Mouse (Mus musculus): ENCODE results near the gene Cd44.

The Cd44 gene

DNA sequence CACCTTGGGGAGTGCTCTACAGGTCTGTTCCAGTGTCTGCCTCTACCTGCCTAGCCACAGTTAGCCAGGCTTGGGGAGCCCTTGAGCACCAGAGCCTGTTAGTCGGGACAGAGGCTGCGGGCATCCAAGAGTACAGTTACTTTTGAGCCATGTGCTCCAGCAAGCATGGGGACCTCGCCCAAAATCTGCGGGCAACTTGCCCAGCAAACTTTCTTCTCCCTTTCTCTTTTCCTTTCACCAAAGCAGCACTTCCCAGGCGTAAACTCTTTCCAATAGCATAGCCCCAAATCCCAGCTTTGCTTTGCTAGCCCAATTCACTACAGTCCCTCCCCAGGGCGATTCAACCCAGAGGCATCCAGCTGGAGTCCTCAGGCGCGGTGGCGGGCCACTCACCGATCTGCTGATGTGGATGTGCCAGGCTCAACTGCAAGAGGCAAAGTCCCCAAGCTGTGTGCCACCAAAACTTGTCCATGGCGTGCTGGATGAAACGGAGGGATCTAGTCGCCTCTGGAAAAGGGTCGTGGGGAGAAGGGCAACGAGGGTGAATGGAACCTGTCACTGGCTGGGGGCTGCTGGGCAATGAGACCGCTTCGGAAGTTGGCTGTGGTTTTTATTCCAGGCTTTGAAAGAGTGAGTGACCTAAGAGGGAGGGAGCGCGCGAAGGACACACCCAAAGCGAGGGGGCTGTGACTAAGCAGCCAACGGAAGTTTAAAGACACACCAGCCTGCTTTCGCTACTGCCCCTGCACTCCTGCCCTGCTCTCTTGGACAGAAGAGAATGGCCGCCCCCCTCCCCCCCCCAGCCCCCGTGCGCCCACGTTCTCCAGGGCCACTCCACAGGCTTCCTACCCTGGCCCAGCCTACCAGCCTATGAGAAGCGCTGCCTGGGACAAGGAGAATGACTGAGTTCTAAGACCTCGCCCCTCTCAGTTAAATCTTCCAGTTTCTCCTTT is at the start of gene Cd44:
TSS of gene Cd44 (minus strand) at position 791 of the 953 bp plus-strand sequence.
- DNase-seq (ENCODE audit: low spot score), result peak; percentile 53

DNA sequence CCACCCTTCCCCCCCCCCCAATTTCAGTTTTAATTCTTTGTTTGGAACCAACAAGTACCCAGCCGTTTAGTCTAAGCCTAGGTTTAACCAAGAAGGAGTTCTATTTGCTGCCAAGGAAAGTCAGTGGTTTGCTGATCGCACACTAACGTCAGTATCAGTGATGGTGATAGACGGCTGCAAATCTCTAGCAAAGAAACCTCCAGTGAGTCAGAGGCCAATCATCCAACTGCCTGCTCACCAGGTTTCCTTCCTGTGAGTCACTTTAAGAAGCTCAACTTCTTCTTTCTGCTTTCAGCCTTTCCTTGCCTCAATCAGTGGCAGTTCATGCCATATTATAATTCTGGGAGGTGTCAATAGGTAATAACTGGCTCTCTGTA is 47.0 kb upstream of the Cd44 start:
- no peak for DNase-seq (ENCODE audit: low spot score)

DNA sequence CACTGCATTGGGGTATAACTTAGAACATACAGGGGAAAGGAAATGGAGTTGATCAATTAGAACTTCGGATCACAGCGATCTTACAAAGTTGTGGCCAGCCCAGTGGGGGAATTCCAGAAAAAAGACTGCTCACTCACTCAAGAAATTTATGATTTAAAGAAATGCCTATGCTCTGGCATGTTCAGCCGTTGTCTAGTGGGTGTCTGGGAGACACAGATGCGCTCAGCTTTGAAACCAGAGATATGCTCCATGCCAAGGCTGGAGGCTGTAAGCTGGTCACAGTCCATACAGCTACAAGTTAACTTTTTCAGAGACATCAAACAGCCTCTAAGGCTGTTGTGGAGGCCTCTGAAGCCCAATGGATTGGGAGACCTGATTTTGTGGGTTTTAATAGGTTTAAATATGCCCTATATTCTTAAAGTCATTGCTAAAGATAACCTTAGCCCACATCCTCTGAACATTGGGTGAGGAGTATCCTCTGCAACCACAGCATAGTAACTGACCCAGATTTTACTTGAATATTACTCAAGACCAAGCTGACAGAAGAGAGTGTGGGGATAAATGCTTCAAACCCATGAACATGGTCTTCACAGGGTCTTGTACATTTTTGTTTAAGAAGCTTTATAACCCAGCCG is 46.5 kb upstream of the Cd44 start:
- DNase-seq (ENCODE audit: low spot score), result no peak

DNA sequence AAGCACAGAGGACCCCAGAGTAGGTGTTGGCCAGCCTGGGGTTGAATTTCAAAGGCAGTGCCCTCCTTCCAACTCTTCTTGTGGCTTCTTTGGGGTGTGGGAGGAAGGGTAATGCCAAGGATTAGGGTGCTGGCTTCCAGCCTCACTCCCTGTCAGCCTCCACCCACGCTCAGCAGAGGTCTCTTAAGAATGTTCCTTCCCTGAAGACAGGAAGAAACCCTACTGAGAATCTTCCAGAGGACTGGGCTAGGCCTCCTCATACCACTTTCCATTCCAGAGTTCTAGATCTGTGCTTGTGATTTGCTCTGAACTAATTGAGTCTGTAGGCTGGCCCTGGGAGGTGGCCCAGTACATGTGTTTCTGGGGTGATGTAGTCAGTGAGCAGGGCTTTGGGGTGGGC is 43.6 kb upstream of the Cd44 start:
- DNase-seq (ENCODE audit: low spot score), result no peak

DNA sequence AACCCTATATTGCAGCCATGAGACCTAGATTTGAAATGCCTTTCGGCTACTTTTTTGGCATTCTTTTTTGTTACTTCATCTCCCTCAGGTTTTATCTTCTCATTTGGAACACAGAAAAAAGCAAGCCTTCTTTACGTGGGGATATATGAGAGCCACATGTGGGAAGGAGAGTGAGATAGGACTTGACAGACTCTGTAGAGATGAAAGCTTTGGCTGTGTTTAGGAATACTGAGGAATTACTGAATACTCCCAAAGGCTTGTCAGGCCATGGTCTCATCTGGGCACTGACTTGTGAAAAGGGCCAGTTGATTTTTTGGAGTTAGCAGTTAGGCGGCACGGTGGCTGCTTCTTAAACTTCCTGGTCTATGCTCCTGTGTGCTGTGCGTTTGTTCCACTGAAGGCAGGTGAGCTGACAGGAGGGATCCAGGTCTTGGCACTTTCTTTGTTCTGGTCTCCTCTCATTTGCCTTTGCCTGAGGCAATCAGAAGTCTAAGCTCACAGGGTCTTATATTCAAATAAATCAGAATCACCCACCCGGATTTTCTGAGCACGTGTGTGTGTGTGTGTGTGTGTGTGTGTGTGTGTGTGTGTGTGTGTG is 43.0 kb upstream of the Cd44 start:
- DNase-seq (ENCODE audit: low spot score), result no peak

DNA sequence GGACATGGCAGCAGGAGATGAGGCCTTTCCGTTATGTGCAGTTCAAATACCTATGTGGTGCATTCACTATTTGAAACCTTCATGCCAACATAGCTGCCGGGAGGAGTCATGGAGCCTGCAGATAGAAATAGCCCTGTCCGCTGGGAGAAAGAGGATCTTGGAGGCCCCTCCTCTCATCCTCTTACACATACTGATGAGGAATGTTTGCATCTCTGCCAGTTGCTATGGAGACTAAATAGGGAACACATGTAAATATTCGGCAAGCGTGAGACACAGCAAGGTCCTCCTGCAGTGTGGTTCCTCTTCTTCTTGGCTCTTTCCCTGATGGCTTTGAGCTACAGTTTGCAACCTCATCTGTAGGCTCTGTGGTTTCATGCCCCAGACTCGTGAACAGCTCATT is 42.5 kb upstream of the Cd44 start:
- DNase-seq (ENCODE audit: low spot score), result no peak

DNA sequence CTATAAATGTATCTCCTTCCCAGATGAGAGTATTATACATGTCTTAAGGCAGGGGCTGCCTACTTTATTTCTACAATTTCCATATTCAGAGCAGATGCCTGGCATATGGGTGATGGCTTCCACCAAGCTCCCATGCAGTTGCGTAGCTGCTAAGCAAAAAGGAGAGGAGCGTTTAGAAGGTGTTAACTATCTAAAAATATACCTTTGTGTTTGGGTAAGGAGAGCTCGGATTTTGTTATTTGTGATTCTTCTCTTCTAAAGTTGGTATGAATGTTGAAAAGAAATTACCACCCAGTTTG is 41.3 kb upstream of the Cd44 start:
- no peak for DNase-seq (ENCODE audit: low spot score)

DNA sequence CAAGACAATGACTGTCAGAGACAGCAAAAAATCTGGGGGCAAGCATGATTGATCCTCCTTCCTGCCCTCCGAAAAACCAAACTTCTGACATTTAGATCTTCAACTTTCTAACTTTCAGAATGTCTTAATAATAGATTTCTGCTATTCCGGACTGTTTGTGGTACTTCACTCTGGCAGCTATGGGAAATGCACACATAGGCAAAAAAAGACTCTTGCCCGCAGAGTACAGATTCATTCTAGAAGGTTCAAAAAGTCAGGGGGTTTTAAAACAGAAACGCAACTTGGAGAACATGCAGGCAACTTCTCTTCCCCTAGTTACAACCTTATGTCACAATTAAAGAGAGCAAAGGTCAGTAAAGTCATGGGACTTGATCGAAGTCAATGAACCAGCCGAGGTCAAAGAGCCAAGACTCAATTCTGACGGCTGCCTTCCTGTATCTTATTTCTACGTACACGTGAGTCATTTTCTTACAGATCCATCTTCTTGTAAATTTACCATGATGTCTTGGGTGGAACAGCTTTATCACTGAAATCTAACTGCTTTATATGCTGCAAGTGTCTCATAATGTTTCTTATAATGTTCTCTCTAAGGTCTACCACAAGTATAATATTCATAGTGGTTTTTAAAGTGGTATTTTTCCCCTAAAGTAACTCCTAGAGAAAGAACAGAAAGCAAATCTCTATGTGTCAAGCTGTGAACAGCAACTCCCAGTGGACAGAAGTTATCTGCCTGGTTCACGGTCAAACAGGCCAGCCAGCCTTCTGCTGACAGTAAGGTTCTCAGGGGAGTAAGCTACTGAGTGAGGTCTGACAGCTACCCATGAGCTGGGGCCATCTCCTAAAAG is 40.7 kb upstream of the Cd44 start:
- no peak for DNase-seq (ENCODE audit: low spot score)

DNA sequence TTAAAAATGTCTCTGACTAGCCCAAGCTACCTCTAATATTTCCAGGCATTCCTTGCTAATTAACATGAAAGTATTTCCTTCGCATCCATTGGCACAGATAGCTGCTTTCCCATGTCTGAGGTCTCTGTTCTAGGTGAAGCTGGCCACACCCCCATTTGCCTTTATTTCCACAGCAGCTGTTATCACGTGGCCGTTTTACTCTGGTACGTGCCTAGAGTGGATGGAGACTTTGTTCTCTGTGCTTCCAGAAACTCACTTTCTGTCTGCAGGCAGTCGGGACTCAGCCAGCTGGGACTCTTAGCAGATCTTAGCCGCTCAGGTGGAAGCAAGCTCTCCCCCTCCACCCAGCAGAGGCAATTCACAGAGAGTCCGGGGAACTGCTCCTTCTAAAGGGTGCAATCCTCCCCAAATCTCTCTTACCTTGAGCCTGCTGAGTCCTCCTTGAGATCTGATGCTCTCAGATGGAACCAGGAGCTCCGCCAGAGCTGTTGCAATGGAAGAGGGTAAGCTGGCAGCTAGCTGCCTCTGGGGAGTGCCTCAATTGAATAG is 39.4 kb upstream of the Cd44 start:
- no peak for DNase-seq (ENCODE audit: low spot score)

DNA sequence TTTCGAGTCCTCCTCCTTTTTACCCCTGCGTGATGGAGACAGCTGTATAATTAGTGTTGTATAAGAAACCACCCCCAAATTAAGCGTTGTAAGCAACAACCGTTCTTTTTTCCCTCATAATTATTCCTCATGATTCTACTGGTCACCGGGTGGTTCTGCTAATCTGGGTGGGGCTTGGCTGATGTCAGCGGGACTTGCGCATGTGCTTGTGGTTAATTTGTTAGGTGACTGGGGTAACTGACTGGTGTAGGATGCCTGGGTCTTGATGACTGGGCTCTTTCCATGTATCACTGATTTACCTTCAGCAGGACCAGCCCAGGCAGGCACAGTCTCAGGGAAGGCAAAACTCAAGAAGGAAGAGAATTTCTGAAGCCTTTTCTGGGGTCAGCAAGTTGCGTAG is 38.7 kb upstream of the Cd44 start:
- DNase-seq (ENCODE audit: low spot score), result no peak

DNA sequence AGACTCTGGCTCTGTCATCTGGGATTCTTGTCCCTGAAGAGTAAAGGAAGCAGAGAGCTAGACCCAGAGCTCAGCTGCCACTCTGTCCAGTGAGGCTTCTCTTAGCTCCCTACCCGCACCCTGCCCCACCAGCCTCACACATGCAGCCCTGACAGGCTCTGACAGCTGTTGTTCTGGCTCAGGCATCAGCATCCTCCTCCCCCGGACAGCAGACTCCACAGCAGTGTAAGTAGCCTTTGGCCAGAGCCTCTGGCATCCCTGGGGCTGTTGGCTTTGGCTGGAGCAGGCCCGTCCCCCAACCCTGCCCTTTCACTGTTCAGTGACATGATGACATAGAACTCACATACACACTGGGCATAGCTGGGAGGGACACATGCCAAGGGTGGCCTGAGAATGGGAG is 35.4 kb upstream of the Cd44 start:
- DNase-seq (ENCODE audit: low spot score), result no peak

DNA sequence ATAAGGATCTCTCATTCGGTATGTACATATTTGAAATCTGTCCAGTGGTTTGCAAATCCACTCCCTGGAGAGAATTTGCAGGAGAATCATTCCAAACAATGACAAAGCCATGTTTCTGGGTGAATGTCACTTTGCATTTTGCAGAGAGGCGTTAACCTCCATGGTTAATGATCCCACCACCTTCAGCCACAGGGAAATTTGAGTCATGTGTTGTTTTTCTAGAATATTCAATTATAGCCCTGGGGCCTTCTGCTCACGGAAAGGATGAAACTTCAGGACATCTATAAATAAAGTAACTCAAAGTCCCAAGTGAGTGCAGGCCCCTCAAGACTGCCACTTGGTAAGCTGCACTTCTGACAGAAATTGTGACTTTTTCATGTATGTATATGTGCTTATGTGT is 33.4 kb upstream of the Cd44 start:
- DNase-seq (ENCODE audit: low spot score), result no peak

DNA sequence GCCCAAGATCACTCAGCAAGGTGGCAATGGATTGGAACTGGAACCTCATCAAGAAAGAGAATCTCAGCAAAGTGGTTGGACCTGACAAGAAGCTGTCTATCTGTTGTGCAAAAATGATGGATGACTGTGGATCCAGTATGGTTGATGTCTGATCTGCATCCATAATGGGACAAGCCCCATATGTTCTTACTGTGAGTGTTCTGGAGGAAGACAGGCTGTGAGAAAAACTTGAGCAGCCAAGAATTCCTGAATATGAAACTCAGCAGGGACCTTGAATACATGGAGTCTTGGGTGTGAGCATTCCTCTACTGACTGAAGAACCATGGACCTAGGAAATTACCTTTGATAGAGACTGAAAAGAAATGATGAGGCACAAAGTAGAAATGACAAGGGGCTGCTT is 32.3 kb upstream of the Cd44 start:
- no peak for DNase-seq (ENCODE audit: low spot score)

DNA sequence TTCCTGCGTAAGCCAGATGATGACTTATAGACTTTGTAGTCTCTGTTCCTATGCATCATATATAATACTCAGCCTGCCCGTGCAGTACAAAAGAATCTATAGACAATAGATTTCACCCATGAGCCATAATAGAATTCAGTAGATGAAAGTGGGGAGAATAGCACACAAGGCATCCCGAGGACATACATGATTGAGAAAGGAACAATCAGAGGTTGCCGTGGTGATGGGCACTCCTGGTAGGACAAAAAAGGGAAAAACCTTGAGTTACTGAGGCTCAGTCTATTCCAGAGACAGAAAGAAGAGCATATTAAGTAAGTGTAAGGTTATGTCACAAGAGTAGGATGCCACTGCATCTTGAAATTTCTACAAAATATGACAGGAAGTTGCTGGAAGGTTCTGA is 31.7 kb upstream of the Cd44 start:
- DNase-seq (ENCODE audit: low spot score), result no peak

DNA sequence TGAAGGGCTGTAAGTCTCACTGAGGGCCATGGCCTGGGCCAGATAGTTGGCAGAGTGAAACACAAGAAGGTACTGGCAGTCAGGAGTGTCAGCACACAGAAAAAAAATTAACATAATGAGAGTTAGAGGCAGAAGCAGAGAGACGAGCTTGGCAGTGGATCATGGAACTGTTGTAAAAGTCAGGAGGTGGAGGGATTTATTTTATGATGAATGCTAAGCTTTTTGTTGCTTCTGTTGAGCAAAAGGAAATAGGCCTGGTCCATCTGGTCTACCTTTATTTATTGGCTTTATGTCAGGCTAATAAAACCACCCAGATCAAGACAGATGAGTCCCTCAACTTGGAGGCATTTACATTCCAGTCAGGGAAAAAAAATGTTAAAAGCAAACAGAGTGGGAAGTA is 31.2 kb upstream of the Cd44 start:
- no peak for DNase-seq (ENCODE audit: low spot score)

DNA sequence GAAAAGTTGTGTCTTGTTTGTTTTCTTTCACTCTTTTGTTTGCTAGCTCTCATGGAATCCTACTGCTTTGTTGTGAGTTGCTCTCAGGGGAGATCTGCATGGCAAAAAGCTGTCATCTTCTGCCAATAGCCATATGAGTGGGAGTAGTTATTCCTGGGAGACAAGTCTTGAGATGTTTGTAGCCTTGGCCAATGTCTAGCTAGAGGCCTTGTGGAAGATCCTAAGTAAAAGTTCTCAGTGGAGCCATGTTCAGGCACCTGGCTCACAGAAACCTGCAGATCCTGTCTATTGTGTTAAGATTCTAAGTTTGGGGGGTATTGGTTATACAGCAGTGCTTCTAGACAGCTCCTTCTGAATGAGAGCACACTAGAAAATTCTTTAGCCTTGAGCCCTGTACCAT is 26.7 kb upstream of the Cd44 start:
- DNase-seq (ENCODE audit: low spot score), result no peak

DNA sequence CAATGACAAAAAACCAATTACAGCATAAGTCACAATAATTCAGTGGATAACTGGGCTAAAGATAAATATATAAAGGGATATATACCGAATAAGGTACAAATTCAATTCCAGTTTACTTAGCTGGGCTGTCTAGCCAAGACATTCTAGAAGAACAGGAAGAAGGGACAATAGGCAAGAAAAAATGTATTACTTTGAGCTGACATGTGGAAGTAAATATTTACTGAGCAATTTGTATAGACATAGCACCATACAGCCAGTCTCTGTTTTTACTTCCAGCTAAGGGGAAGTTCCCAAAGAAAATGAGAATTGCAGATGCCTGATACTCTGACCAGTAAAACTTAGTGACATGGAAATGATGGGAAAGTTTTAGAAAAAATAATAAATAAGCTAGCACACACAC is 23.0 kb upstream of the Cd44 start:
- DNase-seq (ENCODE audit: low spot score), result no peak

DNA sequence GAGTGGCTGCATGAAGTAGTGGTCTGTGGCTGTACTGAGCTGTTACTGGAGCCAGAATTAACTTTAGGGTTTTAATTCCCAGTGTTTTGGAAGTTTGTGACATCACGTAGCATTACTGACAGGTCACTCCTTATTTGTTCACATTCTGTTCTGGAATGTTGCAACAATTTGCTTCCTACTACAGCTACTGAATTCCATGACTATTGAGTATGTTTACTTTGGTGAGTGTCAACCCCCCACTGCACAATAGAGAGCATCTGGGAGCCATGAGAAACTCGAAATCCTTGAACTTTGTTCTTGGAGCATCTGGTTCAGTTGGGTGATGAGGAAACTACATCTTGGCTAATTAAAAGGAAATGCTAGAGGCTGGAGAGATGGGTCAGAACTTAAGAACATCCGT is 22.2 kb upstream of the Cd44 start:
- no peak for DNase-seq (ENCODE audit: low spot score)

DNA sequence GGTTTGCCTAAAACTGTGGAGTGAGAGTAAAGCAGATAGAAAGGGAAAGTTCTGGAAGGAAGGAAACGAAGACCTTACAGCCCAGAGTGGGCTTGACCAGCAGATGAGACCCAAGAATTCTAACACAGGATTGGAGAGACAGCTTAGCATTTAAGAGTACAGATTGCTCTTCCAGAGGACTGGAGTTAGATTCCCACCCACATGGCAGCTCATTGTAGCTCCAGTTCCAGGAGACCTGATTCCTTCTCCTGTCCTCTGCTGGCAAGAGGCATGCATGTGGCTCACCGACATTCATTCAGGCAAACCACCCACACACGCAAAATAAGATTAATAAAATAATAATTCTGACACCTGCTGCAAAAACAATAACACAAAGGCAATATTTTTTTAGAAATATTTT is 20.6 kb upstream of the Cd44 start:
- no peak for DNase-seq (ENCODE audit: low spot score)

DNA sequence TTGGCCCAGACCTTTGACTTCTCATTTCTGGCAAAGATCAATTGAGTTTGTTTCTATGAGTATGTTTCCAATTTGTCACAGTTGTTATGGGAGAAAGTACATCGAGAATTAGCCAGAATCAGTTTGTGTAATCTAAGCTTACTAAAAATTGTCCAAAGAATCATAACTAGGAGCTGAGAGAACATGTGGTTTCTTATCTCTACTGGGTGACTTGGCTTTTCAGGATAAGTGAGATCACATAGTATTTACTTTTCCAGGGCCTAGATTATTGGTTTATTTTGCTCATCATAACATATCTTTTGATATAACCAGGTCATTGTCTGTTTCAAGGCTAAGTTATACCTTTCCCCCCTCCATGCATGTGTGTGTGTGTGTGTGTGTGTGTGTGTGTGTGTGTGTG is 16.8 kb upstream of the Cd44 start:
- DNase-seq (ENCODE audit: low spot score), result no peak

DNA sequence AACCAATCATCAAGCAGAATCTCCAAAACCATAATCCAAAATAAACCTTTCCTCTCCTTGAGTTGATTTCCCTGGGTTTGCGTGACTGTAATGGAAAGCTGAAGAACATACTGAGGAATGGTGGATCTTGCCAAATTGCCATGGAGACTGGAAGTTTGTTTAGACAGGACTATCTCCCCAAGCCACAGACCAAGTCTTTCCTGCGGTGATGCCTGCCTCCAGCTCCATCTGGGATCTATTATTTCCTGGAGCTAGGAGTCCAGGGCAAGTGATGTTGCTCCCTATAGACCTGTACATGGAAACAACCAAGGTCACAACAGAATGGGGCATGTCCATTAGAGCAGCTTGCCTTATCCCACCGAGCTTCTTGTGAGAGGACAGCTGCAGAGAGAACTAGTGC is 15.1 kb upstream of the Cd44 start:
- no peak for DNase-seq (ENCODE audit: low spot score)

DNA sequence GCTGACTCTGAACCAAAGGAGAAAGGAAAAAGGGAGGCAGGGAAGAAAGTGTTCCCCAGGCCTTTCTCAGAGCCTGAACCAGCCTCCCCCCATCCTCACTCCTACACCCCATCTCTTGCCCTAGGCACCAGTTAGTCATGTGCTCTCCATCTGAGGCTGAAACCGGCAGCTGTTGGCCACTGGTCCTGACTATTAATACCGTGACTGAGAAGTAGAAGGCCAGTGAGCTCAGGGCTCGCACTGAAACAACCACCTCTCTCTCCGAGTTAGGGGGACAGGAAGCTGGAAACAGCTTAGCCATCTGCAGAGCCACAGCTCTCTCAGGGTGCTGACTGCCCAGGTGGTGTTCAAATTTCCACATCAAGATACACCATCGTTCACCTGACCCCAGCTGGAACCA is 13.2 kb upstream of the Cd44 start:
- no peak for DNase-seq (ENCODE audit: low spot score)
